Mouse (Mus musculus) spleen, adult 2 months (tissue): Measurements from ENCODE around the gene Tdp1. TPM values are rescaled to one million over a fixed set of nuclear protein-coding genes. Genes with fewer than 3 reads are reported as not detected.

Experiments
- DNase-seq, 2 experiments: peaks; one replicate each; pipeline versions ENCODE4 v3.0.0 to v3.0.0-alpha.2; 2012 to 2021; ENCODE audit warnings: low spot score in 2 of 2, low read depth in 1 of 2
- H3K27ac ChIP-seq: fragments of 200-500 bp; 2 replicates; pipeline ENCODE4 v1.5.1; 2012; ENCODE audit warnings: low read length, inconsistent platforms; ENCODE audit not compliant: insufficient read depth
- H3K27me3 ChIP-seq: fragments of 200-500 bp; 2 replicates; pipeline ENCODE4 v1.6.1; 2012; ENCODE audit warnings: mild to moderate bottlenecking, moderate library complexity, low read length, inconsistent platforms; ENCODE audit not compliant: control insufficient read depth, insufficient read depth
- H3K36me3 ChIP-seq: fragments of 200-500 bp; 2 replicates; pipeline ENCODE4 v1.6.1; 2012; ENCODE audit warnings: mild to moderate bottlenecking, low read length, inconsistent platforms; ENCODE audit not compliant: control insufficient read depth, insufficient read depth
- H3K4me1 ChIP-seq: fragments of 200-500 bp; 2 replicates; pipeline ENCODE4 v1.6.1; 2011; ENCODE audit warnings: inconsistent platforms; ENCODE audit not compliant: control insufficient read depth, insufficient read depth, insufficient read length
- H3K4me3 ChIP-seq: fragments of 200-500 bp; 2 replicates; pipeline ENCODE4 v1.5.1; 2011; ENCODE audit warnings: mild to moderate bottlenecking, inconsistent platforms; ENCODE audit not compliant: insufficient read depth, insufficient read length; ENCODE audit errors: extremely low read depth
- CTCF ChIP-seq: fragments of 200-500 bp; IDR thresholded peaks from 2 replicates; pipeline ENCODE4 v1.5.1; 2011; ENCODE audit warnings: mild to moderate bottlenecking, inconsistent platforms; ENCODE audit not compliant: insufficient read depth, insufficient read length, insufficient replicate concordance; ENCODE audit errors: extremely low read depth
- POLR2A ChIP-seq: fragments of 200-500 bp; IDR thresholded peaks from 2 replicates; pipeline ENCODE4 v1.6.1; 2011; ENCODE audit warnings: low read depth, low read length, inconsistent platforms
- WGBS: fragments of 180-500 bp; shearing (Covaris S2); methylation state at CpG from one replicate; pipeline ENCODE4 v1.1.7; 2018; 5-methylcytosine and 5-hydroxymethylcytosine counted together
- polyA plus RNA-seq: library from polyadenylated mRNA; depleted of rRNA; stranded (reverse); fragments of >200 nt; gene quantifications from 2 replicates; pipeline ENCODE4 v1.2.3, GENCODE M21; 2012; rRNA removed

Tdp1 gene
- polyA plus RNA-seq = 8.8 and 12.3 TPM in 2 replicates

- Histone ChIP-seq H3K36me3 (no peaks in the 10 kb centered on the region), H3K27me3 (no peaks in the 10 kb centered on the region), H3K27ac (peak within 1 kb of the TSS; percentile 81), H3K4me1 (peaks cover 9% of the 10 kb centered on the region; the same call in 1 of the 2 replicates), H3K4me3 (peak within 1 kb of the TSS; percentile 81)
- WGBS = under 1% methylated on average over 73 of the region's 73 CpGs
- DNase-seq = peak; percentile 87 to 93
- no peak for TF ChIP-seq CTCF
- peak; percentile 69 for TF ChIP-seq POLR2A
Measured at GRCm38 (mm10) chr12:99884269-99885261, at the start of gene Tdp1, which contains the start of gene Efcab11. Gene Tdp1 (plus strand): TSS chr12:99884517. Gene Efcab11 (minus strand): TSS chr12:99884439.

DNA sequence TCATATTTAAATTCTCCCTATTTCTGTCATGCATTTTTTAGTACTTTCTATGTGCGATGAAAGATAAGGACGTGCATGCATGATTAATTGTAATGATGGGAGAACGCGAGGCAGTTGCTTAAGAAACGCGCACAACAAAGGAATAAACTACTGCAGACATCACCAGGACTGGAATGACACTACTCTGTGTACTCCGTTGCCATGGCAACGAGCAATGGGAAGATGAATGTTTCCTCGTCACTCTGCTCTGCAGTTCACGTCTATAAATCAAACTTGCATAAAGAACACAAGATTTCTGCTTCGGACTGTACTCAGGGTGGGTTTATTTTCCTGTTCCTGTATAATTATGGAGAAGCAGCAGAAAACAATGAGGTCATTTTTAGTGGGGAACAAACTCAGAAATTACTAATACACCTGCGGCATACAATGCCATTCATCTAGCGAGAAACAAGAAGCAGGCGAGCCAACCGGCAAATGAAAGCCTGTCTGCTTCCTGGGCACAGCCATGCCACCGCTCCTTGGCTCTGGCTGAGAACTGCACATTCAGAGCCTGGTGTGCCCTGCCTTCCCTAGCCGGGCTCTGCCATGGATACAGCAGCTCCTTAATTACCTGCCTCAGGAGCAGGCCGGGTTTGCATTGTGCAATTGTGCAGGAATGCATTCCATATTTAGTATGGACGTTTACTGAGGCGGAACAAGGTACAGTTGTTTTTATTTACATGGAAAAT is 47.7 kb upstream of the Tdp1 start:
- Histone ChIP-seq H3K4me3 (no peak overlapping the region), H3K27me3 (no peaks in the 10 kb centered on the region), H3K36me3 (no peaks in the 10 kb centered on the region), H3K4me1 (0 out of 2 replicates have a peak, but pooled peaks cover 2% of the 10 kb centered on the region), H3K27ac (no peak overlapping the region)
- WGBS = 56% methylated on average over 20 of the region's 20 CpGs
- peak in 1 of 2 experiments; percentile 41 for DNase-seq
- TF ChIP-seq CTCF (no peak), POLR2A (no peak)

- Histone ChIP-seq H3K4me1 (0 out of 2 replicates have a peak, but pooled peaks cover 2% of the 10 kb centered on the region), H3K36me3 (no peaks in the 10 kb centered on the region), H3K27me3 (no peaks in the 10 kb centered on the region), H3K4me3 (no peak overlapping the region), H3K27ac (no peak overlapping the region)
- WGBS = 72% methylated on average over 5 of the region's 5 CpGs
- no peak for DNase-seq
- TF ChIP-seq CTCF (no peak), POLR2A (no peak)
Measured at GRCm38 (mm10) chr12:99837528-99837927, 46.8 kb upstream of the Tdp1 start.

GRCm38 (mm10) chr12:99838109-99838508 is 46.2 kb upstream of the Tdp1 start:
- Histone ChIP-seq H3K27me3 (no peaks in the 10 kb centered on the region), H3K27ac (no peak overlapping the region), H3K36me3 (no peaks in the 10 kb centered on the region), H3K4me1 (0 out of 2 replicates have a peak, but pooled peaks cover 2% of the 10 kb centered on the region), H3K4me3 (no peak overlapping the region)
- DNase-seq = no peak
- 91% methylated on average over 11 of the region's 11 CpGs for WGBS
- TF ChIP-seq CTCF (no peak), POLR2A (no peak)

- H3K36me3 ChIP-seq = no peaks in the 10 kb centered on the region
- WGBS = 67% methylated on average over 14 of the region's 14 CpGs
- no peak overlapping the region for H3K4me3 ChIP-seq
- no peaks in the 10 kb centered on the region for H3K27me3 ChIP-seq
- 0 out of 2 replicates have a peak, but pooled peaks cover 2% of the 10 kb centered on the region for H3K4me1 ChIP-seq
- no peak overlapping the region for H3K27ac ChIP-seq
- no peak for TF ChIP-seq CTCF
- DNase-seq = peak in 1 of 2 experiments; percentile 43
Measured at GRCm38 (mm10) chr12:99838703-99839102, 45.6 kb upstream of the Tdp1 start.

- Histone ChIP-seq H3K27me3 (no peaks in the 10 kb centered on the region), H3K4me3 (no peak overlapping the region), H3K4me1 (no peaks in the 10 kb centered on the region), H3K36me3 (no peaks in the 10 kb centered on the region), H3K27ac (no peak overlapping the region)
- no peak for DNase-seq
- TF ChIP-seq CTCF = no peak
- TF ChIP-seq POLR2A = no peak
- WGBS = 91% methylated on average over 8 of the region's 8 CpGs
Measured at GRCm38 (mm10) chr12:99844951-99845350, 39.4 kb upstream of the Tdp1 start.
